Mouse (Mus musculus) hindbrain, embryonic 16.5 days (tissue): ENCODE data around the gene St14. TPM values are rescaled to one million over a fixed set of nuclear protein-coding genes. Genes with fewer than 3 reads are reported as not detected.

ENCODE experiments used
- ATAC-seq: fragments of 200-750 bp; cut with Nextera tagmentation; 2 replicates; pipeline ENCODE4 v1.8.0; 2017; ENCODE audit warnings: moderate TSS enrichment, moderate library complexity
- H3K27ac ChIP-seq: fragments of 300-500 bp; sonication (generic); 2 replicates; pipeline ENCODE4 v1.5.1; 2014; ENCODE audit warnings: low read depth, mild to moderate bottlenecking, control low read depth, low read length, moderate library complexity
- H3K27me3 ChIP-seq: fragments of 300-500 bp; sonication (generic); replicated peaks from 2 replicates; pipeline ENCODE4 v1.6.1; 2014; ENCODE audit warnings: low read length; ENCODE audit not compliant: control insufficient read depth, insufficient read depth
- H3K36me3 ChIP-seq: fragments of 300-500 bp; sonication (generic); 2 replicates; pipeline ENCODE4 v1.6.1; 2014; ENCODE audit warnings: mild to moderate bottlenecking, low read length, moderate library complexity, mixed read lengths; ENCODE audit not compliant: control insufficient read depth, insufficient read depth
- H3K4me1 ChIP-seq: fragments of 300-500 bp; sonication (generic); 2 replicates; pipeline ENCODE4 v1.6.1; 2014; ENCODE audit warnings: low read depth, low read length; ENCODE audit not compliant: control insufficient read depth, insufficient read depth
- H3K4me2 ChIP-seq: fragments of 300-500 bp; sonication (generic); 2 replicates; pipeline ENCODE4 v1.6.1; 2014; ENCODE audit warnings: mild to moderate bottlenecking, low read length, control low read depth, moderate library complexity
- H3K4me3 ChIP-seq: fragments of 300-500 bp; sonication (generic); 2 replicates; pipeline ENCODE4 v1.5.1; 2014; ENCODE audit warnings: mild to moderate bottlenecking, low read length, control low read depth, moderate library complexity
- H3K9ac ChIP-seq: fragments of 300-500 bp; sonication (generic); 2 replicates; pipeline ENCODE4 v1.6.1; 2014; ENCODE audit warnings: low read depth, mild to moderate bottlenecking, control low read depth, low read length, moderate library complexity
- H3K9me3 ChIP-seq: fragments of 300-500 bp; sonication (generic); 2 replicates; pipeline ENCODE4 v1.6.1; 2014; ENCODE audit warnings: mild to moderate bottlenecking, low read length, moderate library complexity; ENCODE audit not compliant: control insufficient read depth
- WGBS: fragments of 180-500 bp; shearing (Covaris S2); extraction: QIAGEN DNeasy Blood & Tissue Kit; methylation state at CpG from one replicate; pipeline ENCODE4 v1.1.7; 2014; 5-methylcytosine and 5-hydroxymethylcytosine counted together
- polyA plus RNA-seq: library from polyadenylated mRNA; unstranded; fragments of >200 nt; fragmentation: Nextera tagmentation; extraction: Ambion mirVana; gene quantifications from 2 replicates; pipeline ENCODE4 v1.2.1, GENCODE M21; 2015

St14 gene
- polyA plus RNA-seq, 1 experiment from 2014 or later = 0.93 TPM

DNA sequence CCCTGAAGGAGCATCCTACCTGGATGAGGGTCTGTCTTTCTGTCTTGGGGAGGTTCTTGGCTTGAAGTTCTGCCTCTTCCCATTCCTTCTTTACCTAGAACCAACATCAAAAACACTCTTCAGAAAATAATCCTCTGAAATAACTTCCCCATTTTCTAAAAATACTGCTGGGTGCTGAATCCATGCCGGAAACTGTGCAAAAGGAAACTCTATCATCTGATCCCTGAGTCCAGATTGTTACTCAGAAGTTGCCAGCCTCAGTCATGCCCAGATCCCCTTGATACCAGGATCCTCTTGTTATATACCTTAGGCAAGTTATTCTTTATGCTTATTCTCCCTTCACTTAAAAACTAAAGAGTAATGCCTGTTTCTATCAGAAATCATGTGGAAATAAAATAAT, 31.7 kb upstream of the St14 start:
- Histone ChIP-seq H3K4me1 (no peaks in the 10 kb centered on the region), H3K4me3 (no peak overlapping the region), H3K9me3 (no peaks in the 10 kb centered on the region), H3K27me3 (no peaks in the 10 kb centered on the region), H3K36me3 (peaks cover 40% of the 10 kb centered on the region), H3K27ac (no peak overlapping the region), H3K9ac (no peak overlapping the region; the same call in 1 of the 2 replicates), H3K4me2 (no peak overlapping the region)
- ATAC-seq = no peak
- 97% methylated on average over 1 of the region's 1 CpGs for WGBS

DNA sequence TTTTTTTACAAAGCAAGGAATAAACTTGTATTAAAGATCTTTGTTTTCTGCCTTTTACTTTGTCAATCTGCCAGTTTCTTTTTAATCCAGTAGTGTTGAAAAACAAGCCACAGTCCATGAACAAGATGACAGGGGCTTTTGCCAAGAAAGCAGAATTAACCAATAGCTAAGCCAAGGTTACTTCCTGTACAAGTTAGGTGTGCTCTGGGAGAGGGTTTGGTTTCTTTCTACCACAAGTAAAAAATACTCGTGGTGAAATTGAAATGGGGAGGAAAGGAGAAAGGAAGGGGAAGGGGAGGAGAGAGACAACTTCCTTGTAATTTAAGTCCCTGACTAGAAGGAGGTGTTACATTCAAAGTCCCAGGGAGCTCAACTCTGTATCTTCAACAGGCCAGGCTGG, 31.3 kb upstream of the St14 start:
- Histone ChIP-seq H3K9ac (no peak overlapping the region), H3K27ac (no peak overlapping the region), H3K4me1 (no peaks in the 10 kb centered on the region), H3K27me3 (no peaks in the 10 kb centered on the region), H3K4me3 (no peak overlapping the region), H3K9me3 (no peaks in the 10 kb centered on the region), H3K4me2 (no peak overlapping the region), H3K36me3 (peaks cover 41% of the 10 kb centered on the region)
- WGBS = 91% methylated on average over 1 of the region's 1 CpGs
- ATAC-seq = no peak

DNA sequence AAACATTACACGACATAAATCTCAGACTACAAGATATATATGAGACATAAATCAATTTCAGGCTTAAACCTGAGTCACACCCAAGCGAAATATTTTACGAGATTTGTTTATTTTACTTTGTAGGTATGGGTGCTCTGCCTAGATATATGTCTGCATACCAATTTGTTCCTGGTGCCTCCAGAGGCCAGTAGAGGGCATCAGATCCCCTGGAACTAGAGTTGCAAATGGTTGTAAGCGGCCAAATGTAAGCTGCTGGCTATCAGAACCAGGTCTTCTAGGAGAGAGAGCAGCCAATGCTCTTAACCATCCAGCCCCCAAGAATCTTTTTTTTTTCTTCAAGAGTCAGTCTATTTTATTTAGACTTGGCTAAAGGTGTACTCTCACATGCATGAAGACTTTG, 28.3 kb upstream of the St14 start:
- Histone ChIP-seq H3K9me3 (no peaks in the 10 kb centered on the region), H3K36me3 (peaks cover 47% of the 10 kb centered on the region), H3K27me3 (no peaks in the 10 kb centered on the region), H3K9ac (no peak overlapping the region), H3K4me2 (no peak overlapping the region), H3K4me3 (no peak overlapping the region), H3K4me1 (no peaks in the 10 kb centered on the region), H3K27ac (no peak overlapping the region)
- ATAC-seq = no peak
- 81% methylated on average over 4 of the region's 4 CpGs for WGBS

- no peak overlapping the region for H3K9ac ChIP-seq
Observed at GRCm38 (mm10) chr9:31156594-31156993, 24.9 kb upstream of the St14 start.

DNA sequence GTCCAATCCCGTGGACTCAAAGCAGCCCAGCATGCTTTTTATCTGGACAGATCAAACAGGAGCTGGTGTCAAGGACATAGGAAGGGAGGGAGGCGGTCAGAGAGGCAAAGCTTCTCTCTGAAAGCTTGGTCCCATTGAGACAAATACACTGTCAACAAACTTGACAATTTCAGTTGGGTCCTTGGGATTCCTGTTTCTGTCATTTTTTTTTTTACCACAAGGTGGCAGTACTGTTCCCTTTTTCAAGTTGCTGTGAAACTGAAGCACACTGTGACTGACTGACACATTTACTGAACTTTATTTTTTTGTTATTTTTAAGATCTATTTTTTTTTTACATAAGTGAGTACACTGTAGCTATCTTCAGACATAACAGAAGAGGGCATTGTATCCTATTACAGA, 19.4 kb upstream of the St14 start:
- 78% methylated on average over 2 of the region's 2 CpGs for WGBS
- H3K27me3 ChIP-seq = no peaks in the 10 kb centered on the region
- no peak overlapping the region for H3K9ac ChIP-seq
- H3K4me1 ChIP-seq = no peaks in the 10 kb centered on the region
- no peak overlapping the region for H3K27ac ChIP-seq
- H3K4me2 ChIP-seq = no peak overlapping the region
- no peaks in the 10 kb centered on the region for H3K9me3 ChIP-seq
- H3K4me3 ChIP-seq = no peak overlapping the region
- H3K36me3 ChIP-seq = peaks cover 25% of the 10 kb centered on the region
- no peak; the same call in 1 of the 2 replicates for ATAC-seq

More at GRCm38 (mm10) chr9:31156594-31156993, 24.9 kb upstream of the St14 start:
- ATAC-seq = no peak
- H3K27ac ChIP-seq = no peak overlapping the region
- H3K27me3 ChIP-seq = no peaks in the 10 kb centered on the region
- peaks cover 49% of the 10 kb centered on the region for H3K36me3 ChIP-seq
- H3K4me1 ChIP-seq = no peaks in the 10 kb centered on the region
- no peaks in the 10 kb centered on the region for H3K9me3 ChIP-seq
- no peak overlapping the region for H3K4me2 ChIP-seq
- H3K4me3 ChIP-seq = no peak overlapping the region
- WGBS = 83% methylated on average over 8 of the region's 8 CpGs

DNA sequence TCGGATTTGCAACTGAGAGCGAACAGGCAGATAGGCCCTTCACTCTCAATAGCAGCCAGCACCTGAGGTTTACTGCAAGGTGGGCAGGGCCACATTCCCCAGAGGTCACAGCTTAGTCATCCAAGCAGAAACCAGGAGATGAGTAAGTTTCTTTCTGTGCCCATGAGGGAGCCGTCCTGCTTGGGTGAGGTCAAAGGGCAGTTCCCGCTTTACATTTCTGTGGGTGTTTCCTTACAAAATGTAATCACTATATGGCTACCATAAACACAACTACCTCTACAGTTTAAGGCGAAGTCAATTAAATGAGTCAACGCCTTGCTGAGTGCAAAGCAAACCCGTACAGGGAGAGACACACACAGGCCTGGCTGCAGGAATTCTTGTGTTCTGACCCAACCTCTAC, 16.5 kb upstream of the St14 start:
- 81% methylated on average over 7 of the region's 7 CpGs for WGBS
- no peak overlapping the region for H3K4me2 ChIP-seq
- no peaks in the 10 kb centered on the region for H3K4me1 ChIP-seq
- no peaks in the 10 kb centered on the region for H3K9me3 ChIP-seq
- peaks cover 12% of the 10 kb centered on the region for H3K36me3 ChIP-seq
- no peak overlapping the region for H3K4me3 ChIP-seq
- ATAC-seq = no peak
- no peak overlapping the region for H3K9ac ChIP-seq
- H3K27ac ChIP-seq = no peak overlapping the region
- no peaks in the 10 kb centered on the region for H3K27me3 ChIP-seq

DNA sequence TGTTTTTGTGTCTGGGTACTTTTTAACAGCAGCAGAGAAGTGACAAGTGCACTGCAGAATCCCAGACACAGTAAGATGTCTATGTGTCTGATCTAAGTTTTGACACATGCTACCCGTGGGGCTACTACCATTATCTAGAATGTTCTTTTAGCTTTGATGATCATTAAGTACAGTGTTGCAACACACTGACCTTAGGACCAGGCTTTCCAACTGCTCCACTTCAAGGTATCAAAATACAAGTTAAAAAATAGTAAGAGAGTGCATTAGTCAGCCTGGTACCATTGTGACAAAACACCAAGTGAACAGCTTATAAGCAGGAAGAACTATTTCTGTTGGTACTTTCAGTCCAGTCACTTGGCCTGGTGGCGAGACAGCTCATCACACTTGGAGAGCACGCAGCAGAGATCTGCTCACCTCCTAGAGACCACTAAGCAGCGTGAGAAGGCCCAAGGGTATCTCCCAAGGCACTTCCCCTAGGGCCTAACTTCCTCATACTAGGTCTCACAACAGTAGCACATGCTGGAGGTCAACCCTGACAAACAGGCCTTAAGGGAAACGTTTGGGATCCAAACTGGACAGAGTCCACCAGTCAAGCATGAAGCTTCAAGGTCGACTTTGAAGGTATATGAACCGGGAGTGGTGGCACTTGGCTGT, 13.7 kb upstream of the St14 start:
- no peak overlapping the region for H3K27ac ChIP-seq
- H3K9ac ChIP-seq = no peak overlapping the region
- H3K4me3 ChIP-seq = no peak overlapping the region
- peaks cover 10% of the 10 kb centered on the region; the same call in 1 of the 2 replicates for H3K36me3 ChIP-seq
- no peaks in the 10 kb centered on the region for H3K9me3 ChIP-seq
- WGBS = 79% methylated on average over 7 of the region's 7 CpGs
- no peaks in the 10 kb centered on the region for H3K27me3 ChIP-seq
- no peak overlapping the region for H3K4me2 ChIP-seq
- ATAC-seq = no peak
- no peaks in the 10 kb centered on the region for H3K4me1 ChIP-seq

DNA sequence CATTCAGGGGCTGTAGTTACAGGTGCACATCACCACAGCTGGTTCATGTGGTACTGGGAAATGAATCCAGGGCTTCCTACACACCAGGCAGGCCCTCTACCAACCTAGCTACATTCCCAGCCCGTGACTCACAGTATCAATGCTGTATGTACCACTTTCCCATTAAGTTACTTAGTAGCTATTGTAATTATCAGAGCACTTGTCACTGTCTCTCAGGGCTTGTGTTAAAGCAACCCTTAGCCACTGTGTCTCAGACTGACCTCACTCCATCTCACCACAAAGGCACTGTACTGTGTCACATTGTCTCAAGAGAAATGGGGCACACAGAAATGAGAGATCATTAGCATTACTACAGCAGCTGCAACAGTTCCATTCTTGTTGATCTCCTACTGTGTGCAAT, 11.3 kb upstream of the St14 start:
- Histone ChIP-seq H3K4me2 (no peak overlapping the region), H3K36me3 (no peaks in the 10 kb centered on the region), H3K27ac (no peak overlapping the region), H3K4me1 (no peaks in the 10 kb centered on the region), H3K27me3 (no peaks in the 10 kb centered on the region), H3K4me3 (no peak overlapping the region), H3K9ac (no peak overlapping the region), H3K9me3 (no peaks in the 10 kb centered on the region)
- ATAC-seq = no peak
- 74% methylated on average over 1 of the region's 1 CpGs for WGBS

- H3K4me1 ChIP-seq = peaks cover 12% of the 10 kb centered on the region
- peaks cover 21% of the 10 kb centered on the region for H3K27me3 ChIP-seq
Observed at GRCm38 (mm10) chr9:31133131-31133530, 1.5 kb upstream of the St14 start.

More at GRCm38 (mm10) chr9:31133131-31133530, 1.5 kb upstream of the St14 start:
- Histone ChIP-seq H3K4me3 (no peak overlapping the region), H3K4me2 (no peak overlapping the region), H3K9me3 (no peaks in the 10 kb centered on the region), H3K36me3 (no peaks in the 10 kb centered on the region), H3K9ac (no peak overlapping the region), H3K27ac (no peak overlapping the region)
- no peak for ATAC-seq
- 85% methylated on average over 5 of the region's 5 CpGs for WGBS
